Mouse (Mus musculus) adrenal gland, postnatal 25 days (tissue): ENCODE data around the gene Mcrip1. TPM values are rescaled to one million over a fixed set of nuclear protein-coding genes. Genes with fewer than 3 reads are reported as not detected.

Source experiments
- DNase-seq: peaks from one replicate; pipeline ENCODE4 v3.0.0; 2021; ENCODE audit warnings: mixed read lengths
- total RNA-seq: library from RNA; stranded (reverse); gene quantifications from 2 replicates; pipeline ENCODE4 v1.2.3, GENCODE M21; 2021

Mcrip1 gene
- total RNA-seq, 1 experiment from 2014 or later: 75.4 TPM

DNA sequence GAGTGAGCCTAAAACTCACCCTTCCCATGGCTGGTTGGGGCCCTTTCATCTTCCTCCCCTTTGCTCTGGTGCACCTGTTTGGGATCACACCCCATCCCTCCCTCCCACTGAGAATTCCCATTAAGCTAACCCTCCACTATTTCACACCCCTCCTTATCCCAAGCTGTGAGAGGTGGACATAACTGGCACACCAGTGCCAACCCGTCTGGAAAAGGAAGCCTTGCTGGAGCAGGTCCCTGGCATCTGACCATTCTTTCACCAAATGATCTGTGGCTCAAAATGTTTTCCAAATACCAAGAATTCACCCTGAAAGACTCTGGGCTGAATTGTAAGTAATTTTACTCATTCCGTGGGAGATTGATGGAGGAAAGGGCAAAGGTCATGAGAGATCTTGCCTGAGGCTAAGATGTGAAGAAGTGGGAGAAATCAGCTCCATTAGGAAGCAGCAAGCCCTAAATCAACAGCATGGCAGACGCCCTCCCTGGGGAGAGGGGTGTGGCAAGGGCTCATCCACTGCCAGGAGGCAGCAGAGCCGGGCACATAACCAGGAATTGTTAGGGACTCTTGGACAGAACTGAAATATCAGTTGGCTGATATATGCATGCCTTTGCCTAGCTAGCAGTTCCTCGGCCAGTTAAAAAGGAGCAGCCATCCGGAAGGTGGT is 36.6 kb downstream of the Mcrip1 start:
- DNase-seq: peak; percentile 30

DNA sequence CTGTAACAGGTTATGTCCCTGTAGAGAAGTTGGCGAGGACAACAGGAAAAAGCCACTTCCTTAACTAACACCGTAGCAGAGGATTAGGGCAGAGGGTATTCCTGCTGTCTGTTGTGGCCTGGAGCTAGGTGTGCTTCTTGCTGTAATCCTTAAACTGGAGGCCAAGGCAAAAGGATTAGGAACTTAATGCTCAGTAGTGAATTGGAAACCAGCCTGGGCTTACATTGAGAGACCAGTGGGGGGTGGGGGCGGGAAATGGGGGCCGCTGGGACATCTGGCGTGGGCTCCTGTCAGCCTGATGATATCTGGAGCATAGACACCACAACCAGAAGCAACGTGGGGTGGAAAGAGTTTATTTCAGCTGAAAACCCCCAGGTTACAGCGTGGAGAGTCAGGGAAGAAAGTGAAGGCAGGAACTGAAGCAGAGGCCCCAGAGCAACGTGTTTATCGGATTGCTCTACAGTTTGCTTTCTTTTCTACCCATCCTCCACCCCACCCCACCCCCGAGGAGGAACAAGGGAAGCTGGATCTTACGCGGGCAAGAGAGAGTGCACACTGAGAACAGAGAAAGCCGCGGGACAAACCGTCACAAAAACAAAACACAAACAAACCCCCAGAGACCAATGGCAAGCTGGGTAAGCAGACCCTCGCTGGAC is 39.0 kb downstream of the Mcrip1 start:
- no peak for DNase-seq

DNA sequence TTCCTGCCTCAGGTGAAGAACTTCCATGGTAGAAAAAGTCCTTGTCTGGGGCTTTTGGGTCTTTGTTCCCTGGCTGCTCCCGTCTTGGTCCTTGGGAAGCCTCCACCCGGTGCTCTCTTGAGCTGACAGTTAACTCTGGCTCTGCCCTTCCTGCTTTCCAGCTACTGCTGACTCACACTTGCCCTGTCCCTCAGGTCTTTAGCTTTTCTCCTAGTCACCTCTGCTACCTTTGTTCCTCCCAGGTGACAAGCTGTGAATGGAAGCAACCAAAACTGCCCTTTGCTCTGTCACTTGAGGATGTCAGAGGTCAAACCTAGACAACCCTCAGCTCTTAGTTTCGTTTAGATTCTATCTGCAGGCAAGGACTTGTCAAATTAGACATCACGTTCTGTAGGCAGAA is 39.6 kb downstream of the Mcrip1 start:
- DNase-seq: no peak

DNA sequence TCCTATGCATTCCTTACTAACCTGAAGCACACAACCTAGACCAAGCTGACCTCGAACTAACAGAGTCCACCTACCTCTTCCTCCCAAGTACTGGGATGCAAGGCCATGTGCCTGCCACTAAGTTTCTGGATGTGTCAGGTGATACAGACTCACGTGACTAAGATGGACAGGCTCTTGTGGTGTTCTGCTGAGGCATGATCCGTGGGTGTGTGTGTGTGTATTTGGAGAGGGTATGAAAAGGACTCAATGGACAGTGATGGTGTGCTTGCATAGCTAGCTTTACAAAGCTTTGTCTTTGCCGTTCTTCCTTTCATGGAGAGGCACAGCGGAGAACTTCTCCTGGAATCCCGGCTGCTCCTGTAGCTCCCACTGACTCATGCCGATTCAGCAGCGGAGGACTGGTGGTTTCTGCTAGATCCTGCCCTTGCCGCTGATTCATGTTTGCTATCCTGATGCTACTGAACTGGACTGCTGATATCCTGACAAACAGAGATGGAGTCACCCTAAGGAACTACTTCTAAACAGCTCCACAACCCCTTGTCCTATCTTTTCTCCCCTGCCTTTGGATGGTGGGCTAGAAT is 41.1 kb downstream of the Mcrip1 start:
- no peak for DNase-seq

DNA sequence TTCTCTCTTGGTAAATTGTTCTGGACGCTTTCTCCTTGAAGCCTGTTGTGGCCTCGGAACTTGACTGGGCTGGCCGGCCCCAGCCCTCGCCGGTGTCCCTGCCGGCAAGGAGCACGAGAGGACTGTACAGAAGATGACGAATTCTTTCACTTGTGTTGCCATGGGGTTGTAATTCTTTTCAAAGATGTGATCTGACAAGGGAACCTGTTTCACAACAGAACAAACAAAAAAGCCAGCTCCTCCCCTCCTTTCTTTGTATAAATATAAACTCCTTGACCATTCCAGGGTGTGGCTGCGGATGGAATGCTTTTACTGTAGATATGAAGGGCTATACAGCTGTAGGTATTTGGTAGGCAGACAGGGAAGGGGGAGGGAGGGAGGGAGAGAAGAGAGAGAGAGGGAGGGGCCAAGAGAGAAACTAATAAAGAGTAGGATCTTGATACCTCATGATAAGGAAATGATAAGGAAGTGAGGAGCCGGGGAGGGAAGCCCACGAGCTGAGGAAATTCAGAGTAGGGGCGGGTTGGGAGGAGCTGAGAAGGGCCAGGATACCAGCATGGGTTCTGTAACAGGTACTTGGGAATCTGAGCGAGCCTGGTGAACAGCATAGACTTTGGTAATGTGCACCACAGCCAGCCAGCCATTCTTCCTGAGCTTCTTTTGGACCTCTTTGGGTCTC is 41.8 kb downstream of the Mcrip1 start:
- DNase-seq: no peak

DNA sequence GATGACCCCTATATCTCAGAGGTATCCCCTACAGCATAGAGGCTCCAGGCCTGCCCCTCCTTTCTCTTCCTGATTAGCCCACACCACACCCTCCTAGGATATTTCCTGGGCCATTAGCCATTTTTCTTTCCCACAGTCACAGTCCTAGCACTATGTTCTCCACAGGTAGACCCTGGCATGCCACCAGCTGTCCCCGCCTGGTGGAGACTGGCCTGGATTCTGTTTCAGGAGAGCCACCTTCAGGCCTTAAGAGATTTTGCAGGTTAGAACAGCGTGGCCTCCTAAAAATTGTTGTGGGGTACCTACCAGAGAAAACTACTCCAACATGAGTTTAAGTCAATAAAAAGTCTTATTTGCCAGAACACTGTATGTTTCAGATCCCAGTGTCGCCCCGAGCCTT is 42.6 kb downstream of the Mcrip1 start:
- DNase-seq: no peak

DNA sequence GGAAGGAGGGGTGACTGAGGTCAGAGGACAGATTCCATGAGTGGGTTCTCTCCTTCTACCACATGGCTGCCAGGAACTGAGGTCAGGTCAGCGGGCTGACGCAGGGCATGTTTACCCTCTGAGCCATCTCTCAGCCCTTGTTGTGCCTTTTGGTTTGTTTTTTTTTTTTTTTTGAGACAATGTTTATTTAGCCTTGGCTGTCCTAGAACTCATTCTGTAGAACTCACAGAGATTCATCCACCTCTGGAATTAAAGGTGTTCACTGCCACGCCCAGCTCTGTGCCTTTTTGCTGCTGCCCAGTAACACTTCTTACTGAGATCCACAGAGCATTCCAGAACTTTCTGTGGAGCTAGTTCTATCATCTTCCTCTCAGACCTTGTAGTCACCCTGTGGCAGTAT is 43.9 kb downstream of the Mcrip1 start:
- DNase-seq: no peak

DNA sequence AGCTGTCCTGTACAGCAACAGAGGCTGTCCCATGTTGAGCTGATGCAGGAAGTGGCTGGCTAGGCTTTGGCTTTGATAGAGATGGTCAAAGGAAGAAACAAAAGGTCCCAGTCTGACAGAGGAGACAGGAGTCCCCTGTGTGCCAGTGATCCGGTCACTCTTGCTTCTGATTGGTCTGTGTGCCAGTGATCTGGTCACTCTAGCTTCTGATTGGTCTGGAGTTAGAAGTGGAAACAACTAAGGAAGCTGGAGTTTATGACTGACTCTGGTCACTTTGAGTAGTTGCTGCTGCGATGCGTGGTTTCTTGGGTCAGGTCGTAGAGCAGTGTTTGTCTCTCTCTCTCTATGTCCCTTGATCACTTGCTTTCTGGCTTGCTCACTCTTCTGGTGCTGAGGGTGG is 47.8 kb downstream of the Mcrip1 start:
- no peak for DNase-seq

DNA sequence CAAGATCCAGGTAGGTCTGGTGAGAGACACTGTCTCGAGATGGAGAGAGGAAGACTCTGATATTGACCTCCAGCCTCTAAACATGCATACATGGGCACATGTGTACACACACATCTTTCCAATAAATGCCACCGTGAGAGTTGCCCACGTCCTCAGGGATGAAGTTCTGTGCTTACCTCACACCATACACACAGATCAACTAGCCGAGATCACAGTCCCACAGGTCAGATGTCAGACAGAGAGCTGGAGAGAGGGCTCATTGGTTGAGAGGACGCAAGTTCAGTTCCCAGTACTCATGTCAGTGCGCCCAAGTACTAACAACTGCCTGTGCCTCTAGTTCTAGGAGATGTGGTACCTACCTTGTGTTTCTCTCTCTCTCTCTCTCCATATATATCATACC is 48.5 kb downstream of the Mcrip1 start:
- no peak for DNase-seq

DNA sequence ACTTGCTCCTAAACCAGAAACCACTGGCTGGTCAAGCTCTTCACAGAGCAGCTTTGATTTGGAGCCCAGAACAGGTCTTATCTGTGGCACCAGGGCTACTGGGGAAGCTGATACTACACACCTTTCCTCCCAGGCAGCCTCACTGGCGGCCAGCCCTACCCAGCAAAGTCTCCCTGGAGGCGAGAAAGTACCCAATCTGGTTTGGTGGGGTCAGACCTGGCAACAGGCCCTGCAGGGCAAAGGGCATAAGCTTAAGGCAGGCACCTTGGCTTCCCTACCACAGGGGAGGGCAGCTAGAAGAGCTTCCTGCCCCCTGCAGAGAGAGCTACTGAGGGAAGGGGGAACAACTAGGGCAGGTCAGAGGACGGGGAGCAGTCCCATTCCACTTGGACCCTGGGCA is 49.2 kb downstream of the Mcrip1 start:
- DNase-seq: no peak

DNA sequence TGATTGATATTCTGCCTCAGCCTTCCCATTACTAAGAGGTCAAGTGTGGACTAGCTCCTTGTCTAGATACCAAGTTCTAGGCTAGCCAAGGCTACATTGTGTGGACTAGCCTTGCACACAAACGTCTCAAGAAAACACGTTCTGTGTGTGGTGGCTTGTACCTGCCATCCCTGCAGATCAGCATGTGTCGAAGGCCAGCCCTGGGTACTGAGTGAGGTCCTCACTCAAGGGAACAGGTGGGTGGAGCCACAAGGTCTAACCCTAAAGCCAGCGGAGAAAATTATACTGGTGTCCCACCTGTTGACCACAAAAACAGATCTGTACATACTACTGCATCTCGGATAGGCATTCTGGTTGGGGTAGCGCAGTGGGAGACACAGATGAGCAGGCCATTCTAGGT is 49.6 kb downstream of the Mcrip1 start:
- DNase-seq: no peak

DNA sequence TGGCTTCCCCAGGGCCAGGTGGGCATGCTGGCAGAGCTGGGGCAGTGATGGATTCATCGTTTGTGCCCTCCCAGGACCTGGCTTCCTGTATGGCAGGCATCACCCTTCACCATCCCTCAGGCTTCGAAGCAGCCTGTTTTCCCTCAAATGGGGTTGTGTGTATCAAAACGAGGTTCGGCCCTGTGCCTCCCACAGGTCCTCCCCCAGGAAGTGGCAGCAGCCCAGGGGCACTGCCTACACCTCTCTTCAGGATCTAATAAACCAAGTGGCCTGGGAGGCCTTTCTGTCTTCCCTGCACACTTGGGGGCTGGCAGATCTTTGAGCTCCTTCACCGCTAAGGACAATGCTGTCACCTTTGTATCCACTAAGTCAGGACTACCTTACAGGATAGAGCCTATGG is 50.6 kb downstream of the Mcrip1 start:
- no peak for DNase-seq

DNA sequence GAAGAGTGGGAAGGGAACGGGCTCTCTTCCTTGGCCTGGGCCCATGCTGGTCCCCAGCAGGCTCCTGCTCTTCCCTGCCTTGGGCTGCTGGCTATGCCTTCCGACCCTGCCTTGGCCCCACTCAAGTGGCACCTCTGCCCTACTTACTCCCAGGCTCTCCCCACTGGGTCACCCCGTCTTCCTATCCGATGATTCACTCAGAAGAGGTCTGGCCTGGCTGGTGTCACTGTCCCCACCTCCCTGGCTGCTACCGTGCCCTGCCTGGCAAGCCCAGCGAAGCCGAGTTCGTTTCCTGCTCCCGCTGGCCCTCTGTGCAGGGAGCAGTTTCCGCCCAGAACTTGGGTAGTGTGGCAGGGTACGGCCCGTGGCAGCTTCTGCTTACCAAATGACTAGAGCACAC is 51.3 kb downstream of the Mcrip1 start:
- DNase-seq: peak; percentile 62

DNA sequence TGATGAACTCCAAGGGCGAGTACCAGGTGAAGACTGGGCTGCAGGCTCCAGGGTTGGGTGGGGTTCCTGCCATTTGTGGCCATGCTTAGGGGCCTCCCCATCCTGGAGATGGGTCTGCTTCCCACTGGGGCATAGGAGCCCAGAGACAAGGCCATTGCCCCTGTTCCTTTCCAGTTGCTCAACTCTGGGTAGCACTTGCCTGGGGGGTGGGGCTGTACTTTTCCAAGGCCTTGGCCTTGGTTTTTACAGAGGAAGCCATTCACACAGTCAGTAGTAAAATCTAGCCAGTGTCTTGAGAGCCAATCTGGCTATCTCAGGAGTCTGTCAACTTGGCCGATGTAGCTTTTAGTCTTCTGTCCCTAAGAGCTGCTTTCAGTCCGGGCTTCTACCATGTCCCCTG is 52.1 kb downstream of the Mcrip1 start:
- peak; percentile 80 for DNase-seq

DNA sequence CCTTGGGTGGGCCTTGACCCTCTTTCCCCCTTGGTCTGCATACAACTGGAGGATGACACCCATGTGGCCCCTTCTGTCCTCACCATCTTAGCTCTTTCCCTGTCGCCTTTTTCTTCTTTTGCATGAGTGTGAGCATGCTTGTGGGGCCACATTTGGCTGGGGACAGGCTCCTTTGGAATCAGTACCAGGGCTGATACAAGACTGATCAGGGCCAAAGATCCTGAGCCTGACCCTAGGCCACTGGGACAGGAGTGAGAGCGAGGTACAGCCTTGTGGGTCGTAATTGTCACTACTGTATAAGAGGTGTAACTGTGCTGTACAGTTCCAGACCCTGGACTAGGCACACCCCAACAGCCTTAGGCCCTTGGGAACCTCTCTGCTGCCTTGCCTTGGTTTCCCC is 55.6 kb downstream of the Mcrip1 start:
- DNase-seq: no peak

DNA sequence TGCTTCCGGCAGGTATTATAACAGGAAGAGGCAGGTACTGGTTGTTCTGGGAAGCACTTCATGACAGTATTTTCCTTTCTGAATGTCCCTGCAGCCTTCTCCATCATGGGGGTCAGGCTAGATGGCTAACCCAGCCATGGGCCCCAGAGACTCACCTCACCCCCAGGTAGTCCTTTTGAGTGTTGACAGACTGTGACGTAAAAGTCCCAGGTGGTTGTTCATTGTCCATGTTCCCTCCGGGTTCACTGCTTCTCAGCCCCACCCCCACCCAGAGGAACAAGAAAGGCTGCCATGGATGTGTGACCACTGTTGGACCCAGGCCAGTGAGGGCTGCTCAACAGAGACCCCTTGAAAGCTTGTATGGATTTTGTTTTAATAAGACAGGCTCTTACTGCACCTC is 56.2 kb downstream of the Mcrip1 start:
- no peak for DNase-seq

Other genes with a start within 250 kb of the Mcrip1 start
- gene Actg1, start 201.2 kb downstream of the Mcrip1 start, total RNA-seq: 1,036 and 1,352 TPM in 2 replicates
- 0.79 TPM in 1 of 2 replicates, not detected in the other for gene Fscn2, start 188.2 kb downstream of the Mcrip1 start, total RNA-seq
- 35.8 and 55.1 TPM in 2 replicates for gene Faap100, start 171.0 kb downstream of the Mcrip1 start, total RNA-seq
- 83.9 and 98.7 TPM in 2 replicates for gene Nploc4, start 112.0 kb downstream of the Mcrip1 start, total RNA-seq
- gene Tspan10, start 107.1 kb downstream of the Mcrip1 start, total RNA-seq: 7.3 TPM in 1 of 2 replicates, not detected in the other
- gene Pde6g, start 96.2 kb downstream of the Mcrip1 start, total RNA-seq: 0.27 TPM in 1 of 2 replicates, not detected in the other
- 33.8 and 41.3 TPM in 2 replicates for gene Oxld1, start 91.7 kb downstream of the Mcrip1 start, total RNA-seq
- 24.2 and 27.6 TPM in 2 replicates for gene Ccdc137, start 91.6 kb downstream of the Mcrip1 start, total RNA-seq
- 22.6 and 22.8 TPM in 2 replicates for gene Arl16, start 82.1 kb downstream of the Mcrip1 start, total RNA-seq
- gene Mrpl12, start 65.1 kb downstream of the Mcrip1 start, total RNA-seq: 96.3 and 104 TPM in 2 replicates
- gene Slc25a10, start 57.9 kb downstream of the Mcrip1 start, total RNA-seq: 102 and 151 TPM in 2 replicates
- 1.0 and 3.5 TPM in 2 replicates for gene Gcgr, start 19.0 kb downstream of the Mcrip1 start, total RNA-seq
- 1.4 TPM in 1 of 2 replicates, not detected in the other for gene Ppp1r27, start 1.4 kb upstream of the Mcrip1 start, total RNA-seq
- 407 and 486 TPM in 2 replicates for gene P4hb, start 23.5 kb upstream of the Mcrip1 start, total RNA-seq
- 333 and 334 TPM in 2 replicates for gene Arhgdia, start 31.9 kb upstream of the Mcrip1 start, total RNA-seq
- 101 and 105 TPM in 2 replicates for gene Alyref, start 48.6 kb upstream of the Mcrip1 start, total RNA-seq
- 81.5 and 102 TPM in 2 replicates for gene Anapc11, start 48.7 kb upstream of the Mcrip1 start, total RNA-seq
- gene Npb, start 58.8 kb upstream of the Mcrip1 start, total RNA-seq: 3.1 TPM in 1 of 2 replicates, not detected in the other
- gene Pcyt2, start 68.2 kb upstream of the Mcrip1 start, total RNA-seq: 344 and 351 TPM in 2 replicates
- 82.5 and 103 TPM in 2 replicates for gene Sirt7, start 75.5 kb upstream of the Mcrip1 start, total RNA-seq
- gene Mafg, start 83.9 kb upstream of the Mcrip1 start, total RNA-seq: 69.7 and 76.5 TPM in 2 replicates
- gene Pycr1, start 94.0 kb upstream of the Mcrip1 start, total RNA-seq: 1.3 TPM in 2 replicates
- not detected in 2 replicates for gene Myadml2, start 98.4 kb upstream of the Mcrip1 start, total RNA-seq
- gene Notum, start 111.4 kb upstream of the Mcrip1 start, total RNA-seq: 9.4 and 12.1 TPM in 2 replicates
- 83.4 and 112 TPM in 2 replicates for gene Aspscr1, start 123.2 kb upstream of the Mcrip1 start, total RNA-seq
- 52.6 and 54.2 TPM in 2 replicates for gene Cenpx, start 164.0 kb upstream of the Mcrip1 start, total RNA-seq
- 40.9 and 46.8 TPM in 2 replicates for gene Lrrc45, start 164.2 kb upstream of the Mcrip1 start, total RNA-seq
- gene Rac3, start 171.7 kb upstream of the Mcrip1 start, total RNA-seq: 5.6 and 10.0 TPM in 2 replicates
- 59.0 and 82.3 TPM in 2 replicates for gene Dcxr, start 177.6 kb upstream of the Mcrip1 start, total RNA-seq
- 1.9 and 3.7 TPM in 2 replicates for gene Cbr2, start 182.4 kb upstream of the Mcrip1 start, total RNA-seq
- gene Hmga1b, start 213.1 kb upstream of the Mcrip1 start, total RNA-seq: 11.4 and 18.7 TPM in 2 replicates
- 21.3 and 23.9 TPM in 2 replicates for gene Rfng, start 234.5 kb upstream of the Mcrip1 start, total RNA-seq
- 120 and 131 TPM in 2 replicates for gene Gps1, start 234.5 kb upstream of the Mcrip1 start, total RNA-seq
- gene Dus1l, start 246.7 kb upstream of the Mcrip1 start, total RNA-seq: 62.7 and 65.8 TPM in 2 replicates